Mouse (Mus musculus): ENCODE data around the gene Gpr149. TPM values are rescaled to one million over a fixed set of nuclear protein-coding genes. Genes with fewer than 3 reads are reported as not detected.
A peak's percentile ranks its signal among the peaks of the same experiment; 100 is the strongest.

Gene Gpr149
- polyA plus RNA-seq, 1 experiment from 2014 or later = not detected

DNA sequence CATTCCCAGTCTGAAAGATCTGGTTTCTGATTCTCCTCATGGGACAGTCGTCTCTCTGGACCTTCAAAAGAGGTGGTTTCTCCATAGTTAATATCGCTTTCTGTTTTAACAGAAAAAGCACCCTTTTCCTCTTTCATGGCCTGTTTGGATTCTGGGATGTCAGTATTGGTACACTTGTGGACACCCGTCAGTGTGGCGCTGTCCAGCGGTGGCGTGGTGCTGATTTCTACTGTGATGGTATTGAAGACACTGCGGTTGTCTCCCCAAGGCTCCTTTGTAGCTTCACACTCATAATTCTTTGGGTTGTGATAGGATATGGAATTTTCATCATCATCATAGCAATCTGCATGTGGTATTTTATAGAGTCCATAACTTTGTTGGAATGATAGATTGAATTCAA lies 10.1 kb downstream of the Gpr149 start:
- Histone ChIP-seq H3K9ac (no peak overlapping the region), H3K27ac (ENCODE audit: low read depth) (no peak overlapping the region), H3K4me3 (ENCODE audit: low read depth, low read length) (no peak overlapping the region), H3K9me3 (ENCODE audit: low read depth, low read length) (no peaks in the 10 kb centered on the region), H3K36me3 (ENCODE audit: insufficient read depth) (no peaks in the 10 kb centered on the region), H3K4me1 (ENCODE audit: insufficient read depth) (no peaks in the 10 kb centered on the region), H3K4me2 (no peak overlapping the region), H3K27me3 (ENCODE audit: insufficient read depth, low read length) (no peaks in the 10 kb centered on the region)
- 22% methylated on average over 7 of the region's 7 CpGs for WGBS
- ATAC-seq (ENCODE audit: insufficient read depth) (no peak), DNase-seq (peak; percentile 84)
- TF ChIP-seq CTCF (IDR thresholded peaks at IDR 0.05; ENCODE audit: low read depth) = no peak

DNA sequence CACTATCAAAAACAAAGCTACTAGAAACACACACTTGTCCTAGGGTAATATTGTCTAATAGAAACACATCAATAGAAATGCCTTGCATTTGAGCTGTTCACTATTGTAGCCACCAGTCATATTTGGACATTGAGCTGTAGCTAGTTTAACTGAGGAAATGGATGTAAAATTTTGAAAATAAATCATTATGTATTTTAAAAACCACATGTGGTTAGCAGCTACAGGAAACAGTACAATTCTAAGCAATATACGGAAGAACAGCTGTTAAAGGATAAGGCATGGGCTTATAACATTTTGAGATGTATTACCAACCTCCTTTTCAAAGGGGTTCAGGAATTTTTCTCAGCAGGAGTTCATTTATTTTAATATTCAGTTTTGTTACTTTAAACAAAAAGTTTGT lies 19.9 kb downstream of the Gpr149 start:
- Histone ChIP-seq H3K27ac (ENCODE audit: low read depth) (no peak overlapping the region), H3K36me3 (ENCODE audit: insufficient read depth) (no peaks in the 10 kb centered on the region), H3K27me3 (ENCODE audit: insufficient read depth, low read length) (no peaks in the 10 kb centered on the region), H3K9ac (no peak overlapping the region), H3K4me3 (ENCODE audit: low read depth, low read length) (no peak overlapping the region), H3K4me2 (no peak overlapping the region), H3K9me3 (ENCODE audit: low read depth, low read length) (no peaks in the 10 kb centered on the region), H3K4me1 (ENCODE audit: insufficient read depth) (no peaks in the 10 kb centered on the region)
- ATAC-seq (ENCODE audit: insufficient read depth) = no peak
- 72% methylated on average over 1 of the region's 1 CpGs for WGBS
- no peak for TF ChIP-seq CTCF (IDR thresholded peaks at IDR 0.05; ENCODE audit: low read depth)
- no peak for DNase-seq

DNA sequence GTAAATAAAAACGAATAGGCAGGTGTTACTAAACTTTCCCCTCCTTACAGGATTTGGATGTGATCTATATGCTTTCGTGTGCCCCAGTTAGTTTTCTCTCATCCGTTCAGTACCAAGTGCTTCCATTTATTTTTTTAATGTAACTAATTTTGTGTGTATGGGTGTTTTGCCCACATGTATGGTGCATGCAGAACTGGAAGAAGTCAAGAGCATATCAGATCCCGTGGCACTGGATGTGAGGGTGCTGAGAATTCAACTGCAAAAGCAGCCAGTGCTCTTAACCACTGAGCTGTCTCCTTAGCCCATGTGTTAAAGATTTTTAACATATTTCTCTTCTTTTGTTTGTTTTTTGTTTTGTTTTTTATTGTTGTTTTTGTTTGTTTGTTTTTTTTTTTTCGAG lies 77.3 kb downstream of the Gpr149 start:
- Histone ChIP-seq H3K4me2 (no peak overlapping the region), H3K4me1 (ENCODE audit: insufficient read depth) (no peaks in the 10 kb centered on the region), H3K27ac (ENCODE audit: low read depth) (no peak overlapping the region), H3K9me3 (ENCODE audit: low read depth, low read length) (no peaks in the 10 kb centered on the region), H3K36me3 (ENCODE audit: insufficient read depth) (no peaks in the 10 kb centered on the region), H3K9ac (no peak overlapping the region), H3K27me3 (ENCODE audit: insufficient read depth, low read length) (no peaks in the 10 kb centered on the region), H3K4me3 (ENCODE audit: low read depth, low read length) (no peak overlapping the region)
- TF ChIP-seq CTCF (IDR thresholded peaks at IDR 0.05; ENCODE audit: low read depth) = no peak
- 59% methylated on average over 5 of the region's 5 CpGs for WGBS
- ATAC-seq (ENCODE audit: insufficient read depth) = no peak
- no peak for DNase-seq

DNA sequence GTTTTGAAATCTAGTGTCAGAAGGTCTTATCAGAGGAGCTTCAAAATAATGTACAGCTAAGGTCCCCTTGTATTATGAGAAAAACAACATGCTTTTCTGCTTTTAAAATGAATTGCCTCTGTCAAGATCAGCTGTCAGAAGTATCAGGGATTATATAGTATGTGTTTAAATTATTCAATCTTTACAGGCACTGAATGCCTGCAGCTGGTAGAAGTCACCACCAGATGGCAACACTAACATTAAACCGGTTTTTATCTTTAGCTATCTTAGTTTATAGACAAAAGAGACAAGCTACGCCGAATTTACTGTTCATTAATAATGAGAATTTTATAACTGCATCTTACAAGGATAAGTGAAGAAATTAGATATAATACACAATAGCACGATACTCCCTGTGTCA lies 77.8 kb downstream of the Gpr149 start:
- H3K4me1 ChIP-seq (ENCODE audit: insufficient read depth) = no peaks in the 10 kb centered on the region
- no peaks in the 10 kb centered on the region for H3K9me3 ChIP-seq (ENCODE audit: low read depth, low read length)
- no peak overlapping the region for H3K27ac ChIP-seq (ENCODE audit: low read depth)
- no peaks in the 10 kb centered on the region for H3K36me3 ChIP-seq (ENCODE audit: insufficient read depth)
- no peak overlapping the region for H3K9ac ChIP-seq
- DNase-seq = peak; percentile 63
- no peak overlapping the region for H3K4me2 ChIP-seq
- no peaks in the 10 kb centered on the region for H3K27me3 ChIP-seq (ENCODE audit: insufficient read depth, low read length)
- no peak for ATAC-seq (ENCODE audit: insufficient read depth)
- peak; percentile 56 for TF ChIP-seq CTCF (IDR thresholded peaks at IDR 0.05; ENCODE audit: low read depth)
- 30% methylated on average over 4 of the region's 4 CpGs for WGBS
- no peak overlapping the region for H3K4me3 ChIP-seq (ENCODE audit: low read depth, low read length)

DNA sequence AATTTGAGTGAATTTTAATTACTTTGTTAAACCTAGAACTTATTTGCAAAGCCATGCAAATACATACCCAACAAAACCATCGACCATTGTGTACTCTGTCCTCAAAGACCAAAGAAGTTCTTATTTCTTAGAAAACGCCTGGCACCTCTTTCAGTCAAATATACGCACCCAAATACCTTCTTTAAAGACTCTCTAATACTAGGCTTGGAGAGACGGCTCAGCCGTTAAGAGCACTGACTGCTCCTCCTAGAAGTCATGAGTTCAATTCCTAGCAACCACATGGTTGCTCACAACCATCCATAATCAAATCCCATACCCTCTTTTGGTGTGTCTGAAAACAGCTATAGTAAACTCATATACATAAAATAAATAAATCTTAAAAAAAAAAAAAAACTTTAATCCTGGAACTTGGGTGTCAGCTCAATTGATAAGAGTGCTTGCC lies 97.7 kb downstream of the Gpr149 start:
- Histone ChIP-seq H3K27ac (ENCODE audit: low read depth) (no peak overlapping the region), H3K4me3 (ENCODE audit: low read depth, low read length) (peak overlapping the region; percentile 82), H3K27me3 (ENCODE audit: insufficient read depth, low read length) (no peaks in the 10 kb centered on the region), H3K36me3 (ENCODE audit: insufficient read depth) (0 out of 2 replicates have a peak, but pooled peaks cover under 1% of the 10 kb centered on the region), H3K4me1 (ENCODE audit: insufficient read depth) (0 out of 2 replicates have a peak, but pooled peaks cover 5% of the 10 kb centered on the region), H3K4me2 (peak overlapping the region; percentile 74), H3K9me3 (ENCODE audit: low read depth, low read length) (no peaks in the 10 kb centered on the region), H3K9ac (no peak overlapping the region)
- TF ChIP-seq CTCF (IDR thresholded peaks at IDR 0.05; ENCODE audit: low read depth) = no peak
- peak; percentile 37; the same call in 1 of the 2 replicates for ATAC-seq (ENCODE audit: insufficient read depth)
- DNase-seq = no peak
- 42% methylated on average over 5 of the region's 5 CpGs for WGBS

DNA sequence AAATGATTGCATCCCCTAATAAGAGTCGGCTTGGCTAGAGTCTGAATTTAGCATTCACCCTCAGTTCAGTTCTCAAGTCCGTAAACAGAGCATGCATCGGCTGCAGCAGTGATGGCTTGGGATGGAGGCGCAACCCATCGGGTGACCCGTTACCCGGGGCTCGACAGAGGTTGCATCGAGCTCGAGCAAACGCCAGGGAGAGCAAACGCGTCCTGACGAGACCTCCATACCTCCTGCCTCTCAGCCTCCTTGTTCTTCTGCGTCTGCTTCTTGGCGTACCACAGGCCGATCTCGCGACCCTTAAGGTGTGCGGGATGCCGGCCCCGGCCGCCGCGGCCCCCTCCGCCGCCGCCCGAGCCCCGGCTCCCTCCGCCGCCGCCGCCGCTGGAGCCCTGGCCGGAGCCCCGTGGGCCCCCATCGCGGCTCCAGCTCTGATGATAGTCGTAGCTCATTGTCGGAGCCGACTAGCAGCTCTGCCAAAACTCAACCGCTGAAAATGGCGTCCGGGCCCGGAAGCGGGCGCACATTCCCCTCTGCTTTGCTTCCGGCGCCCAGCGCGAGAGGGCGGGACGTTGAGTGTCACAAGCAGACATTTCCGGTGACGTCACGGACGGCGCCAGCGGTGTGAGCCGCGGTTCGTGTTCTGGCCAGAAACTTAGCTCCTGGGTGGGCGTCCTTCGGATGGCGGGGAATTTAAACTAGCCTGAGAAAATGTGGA lies 98.3 kb downstream of the Gpr149 start, which contains the start of gene Dhx36:
TSS of gene Dhx36 (minus strand) at position 517 of the 718 bp plus-strand sequence.
- under 1% methylated on average over 66 of the region's 66 CpGs for WGBS

DNA sequence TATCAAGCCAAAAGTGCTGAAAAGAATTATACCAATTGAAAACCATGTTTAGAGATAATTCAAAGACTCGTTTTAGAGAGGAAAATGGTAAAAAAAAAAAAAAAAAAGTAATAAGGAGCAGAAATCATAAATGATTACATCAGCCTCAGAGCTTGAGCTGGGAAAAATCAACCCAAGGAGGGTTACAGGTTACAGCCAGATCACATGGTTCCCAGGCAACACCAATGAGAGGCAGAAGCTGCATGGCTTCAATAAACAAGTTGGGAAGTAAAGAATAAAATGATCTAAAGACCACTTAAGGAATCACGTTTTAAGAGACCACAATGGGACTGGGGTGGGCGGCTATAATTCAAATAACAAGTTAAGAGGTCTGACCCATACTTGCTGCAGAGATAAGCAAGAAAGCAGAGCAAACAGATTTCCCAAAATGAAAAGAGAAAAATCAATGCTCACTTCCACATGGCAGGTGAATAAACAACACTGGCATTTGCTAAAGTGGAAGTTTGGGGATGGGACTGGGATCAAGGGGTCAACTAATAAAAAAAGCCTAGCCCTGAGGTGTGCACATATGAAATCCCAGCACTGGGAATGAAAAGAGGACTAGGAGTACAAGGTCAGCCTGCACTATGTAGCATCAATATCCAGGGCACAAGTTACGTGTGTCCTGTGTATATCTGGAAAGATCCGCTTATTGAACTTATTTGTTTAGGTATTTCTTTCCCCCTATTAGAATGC lies 99.6 kb downstream of the Gpr149 start:
- H3K4me2 ChIP-seq = peak overlapping the region; percentile 74
- no peak overlapping the region for H3K27ac ChIP-seq (ENCODE audit: low read depth)
- H3K9ac ChIP-seq = peak overlapping the region; percentile 94
- no peaks in the 10 kb centered on the region for H3K27me3 ChIP-seq (ENCODE audit: insufficient read depth, low read length)
- DNase-seq = no peak
- no peak for ATAC-seq (ENCODE audit: insufficient read depth)
- WGBS = 49% methylated on average over 5 of the region's 5 CpGs
- no peak for TF ChIP-seq CTCF (IDR thresholded peaks at IDR 0.05; ENCODE audit: low read depth)
- H3K4me3 ChIP-seq (ENCODE audit: low read depth, low read length) = peak overlapping the region; percentile 82
- 0 out of 2 replicates have a peak, but pooled peaks cover 5% of the 10 kb centered on the region for H3K4me1 ChIP-seq (ENCODE audit: insufficient read depth)
- H3K9me3 ChIP-seq (ENCODE audit: low read depth, low read length) = no peaks in the 10 kb centered on the region
- H3K36me3 ChIP-seq (ENCODE audit: insufficient read depth) = peaks cover 17% of the 10 kb centered on the region

More for the DNA sequence above, 98.3 kb downstream of the Gpr149 start, which contains the start of gene Dhx36:
- peak; percentile 98 for ATAC-seq (ENCODE audit: insufficient read depth)
- H3K9me3 ChIP-seq (ENCODE audit: low read depth, low read length) = no peaks in the 10 kb centered on the region
- H3K4me3 ChIP-seq (ENCODE audit: low read depth, low read length) = peak within 1 kb of the TSS; percentile 82
- peak within 1 kb of the TSS; percentile 94 for H3K9ac ChIP-seq
- H3K27ac ChIP-seq (ENCODE audit: low read depth) = peak within 1 kb of the TSS; percentile 95
- 0 out of 2 replicates have a peak, but pooled peaks cover 5% of the 10 kb centered on the region for H3K4me1 ChIP-seq (ENCODE audit: insufficient read depth)
- 0 out of 2 replicates have a peak, but pooled peaks have one; percentile 2 for TF ChIP-seq CTCF (IDR thresholded peaks at IDR 0.05; ENCODE audit: low read depth)
- no peaks in the 10 kb centered on the region for H3K27me3 ChIP-seq (ENCODE audit: insufficient read depth, low read length)
- H3K36me3 ChIP-seq (ENCODE audit: insufficient read depth) = peaks cover 6% of the 10 kb centered on the region; the same call in 1 of the 2 replicates
- peak within 1 kb of the TSS; percentile 74 for H3K4me2 ChIP-seq
- peak; percentile 99 for DNase-seq

Data from lung, embryonic 14.5 days (tissue).